Mouse (Mus musculus) ES-Bruce4 (cell line): Measurements from ENCODE around the gene Noxo1.

Experiments
- CTCF ChIP-seq: IDR thresholded peaks from one replicate; pipeline ENCODE4 v1.8.1; 2011; ENCODE audit warnings: low read depth, low read length
- EP300 ChIP-seq: IDR thresholded peaks from 2 replicates; pipeline ENCODE4 v1.6.1; 2011; ENCODE audit warnings: low read depth, low read length; ENCODE audit not compliant: insufficient read depth
- POLR2A ChIP-seq: IDR thresholded peaks from one replicate; pipeline ENCODE4 v1.8.1; 2011; ENCODE audit warnings: low read length; ENCODE audit not compliant: insufficient read depth

DNA sequence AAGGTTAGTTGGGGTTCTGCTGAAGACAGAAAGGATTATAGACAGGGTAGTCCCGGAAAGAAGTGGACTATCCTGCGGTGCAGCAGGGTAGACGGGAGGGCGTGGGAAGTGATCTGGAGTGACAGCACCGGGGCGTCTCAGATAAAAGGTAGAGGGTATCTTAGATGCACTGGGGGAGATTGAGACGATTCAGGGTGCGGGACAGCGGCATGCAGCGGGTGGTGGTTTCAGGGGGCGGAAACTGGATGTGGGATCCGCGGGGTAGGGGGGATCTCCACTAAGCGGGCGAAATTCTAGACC lies 27.8 kb downstream of the Noxo1 start:
- TF ChIP-seq CTCF (no peak), POLR2A (no peak), EP300 (no peak)
